Mouse (Mus musculus): ENCODE results near the gene Pcolce. TPM values are rescaled to one million over a fixed set of nuclear protein-coding genes. Genes with fewer than 3 reads are reported as not detected.
"Not testable (repeated sequence)": the region's sequence is repeated elsewhere in the genome, so short reads cannot be mapped to it uniquely, and the experiment has no call there.

The Pcolce gene
- polyA plus RNA-seq, 1 experiment = not detected

DNA sequence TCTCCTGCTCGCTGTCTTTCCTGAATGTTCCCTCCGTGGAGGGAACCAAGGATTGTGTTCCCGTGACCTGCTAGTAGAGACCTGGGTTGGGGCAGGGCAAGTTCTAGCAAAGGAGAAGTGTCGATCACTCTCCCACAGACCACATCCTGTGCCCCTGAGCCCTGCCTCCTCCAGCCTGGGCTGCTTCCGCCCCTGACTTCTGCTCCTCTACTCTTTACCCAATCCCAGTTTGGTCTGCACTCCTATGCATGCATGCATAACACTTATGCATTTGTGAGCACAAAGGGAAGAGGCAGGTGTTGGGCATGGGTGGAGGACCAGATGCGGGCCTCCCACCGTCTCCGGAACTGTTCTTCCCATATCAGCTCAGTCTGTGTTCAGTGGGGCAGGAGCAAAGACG is 17.6 kb upstream of the Pcolce start:
- peak overlapping the region; percentile 1; the same call in 1 of the 2 replicates for H3K4me3 ChIP-seq (ENCODE audit: insufficient read depth, low read depth, low read length)
- WGBS = 66% methylated on average over 9 of the region's 9 CpGs

DNA sequence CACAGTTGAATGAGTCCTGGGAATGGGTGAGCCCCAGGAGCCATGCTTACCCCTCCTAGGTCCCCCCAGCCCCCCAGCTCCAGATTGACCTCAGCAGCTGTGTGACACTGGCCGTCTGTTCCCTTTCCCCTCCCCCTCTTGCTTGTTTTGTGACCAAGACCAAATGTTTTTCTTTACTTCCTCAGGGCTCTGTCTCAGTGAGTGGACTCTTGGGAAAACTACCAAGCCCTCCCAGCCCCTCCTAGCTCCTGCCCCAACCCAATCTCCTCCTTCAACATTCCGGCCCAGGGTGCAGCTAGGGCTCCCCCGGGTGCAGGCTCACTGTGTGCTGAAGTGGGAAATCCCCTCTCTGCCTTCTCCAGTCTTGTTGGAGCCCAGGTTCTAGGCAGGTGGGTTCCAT is 17.0 kb upstream of the Pcolce start:
- H3K27ac ChIP-seq (ENCODE audit: insufficient read depth, low read depth, low read length) = peak overlapping the region; percentile 38; the same call in 1 of the 2 replicates
- H3K4me1 ChIP-seq (ENCODE audit: control insufficient read depth, insufficient read depth, low read length) = peaks cover 22% of the 10 kb centered on the region
- peak overlapping the region; percentile 1; the same call in 1 of the 2 replicates for H3K4me3 ChIP-seq (ENCODE audit: insufficient read depth, low read depth, low read length)
- 58% methylated on average over 3 of the region's 3 CpGs for WGBS
- TF ChIP-seq POLR2A (IDR thresholded peaks at IDR 0.05; ENCODE audit: insufficient read depth, low read depth, low read length) = no peak
- no peak for TF ChIP-seq CTCF (IDR thresholded peaks at IDR 0.05; ENCODE audit: insufficient read depth, low read depth, low read length)

More for the DNA sequence above, 17.6 kb upstream of the Pcolce start:
- Histone ChIP-seq H3K27ac (ENCODE audit: insufficient read depth, low read depth, low read length) (peak overlapping the region; percentile 38; the same call in 1 of the 2 replicates), H3K4me1 (ENCODE audit: control insufficient read depth, insufficient read depth, low read length) (peaks cover 22% of the 10 kb centered on the region)
- TF ChIP-seq CTCF (IDR thresholded peaks at IDR 0.05; ENCODE audit: insufficient read depth, low read depth, low read length) (no peak), POLR2A (IDR thresholded peaks at IDR 0.05; ENCODE audit: insufficient read depth, low read depth, low read length) (no peak)

DNA sequence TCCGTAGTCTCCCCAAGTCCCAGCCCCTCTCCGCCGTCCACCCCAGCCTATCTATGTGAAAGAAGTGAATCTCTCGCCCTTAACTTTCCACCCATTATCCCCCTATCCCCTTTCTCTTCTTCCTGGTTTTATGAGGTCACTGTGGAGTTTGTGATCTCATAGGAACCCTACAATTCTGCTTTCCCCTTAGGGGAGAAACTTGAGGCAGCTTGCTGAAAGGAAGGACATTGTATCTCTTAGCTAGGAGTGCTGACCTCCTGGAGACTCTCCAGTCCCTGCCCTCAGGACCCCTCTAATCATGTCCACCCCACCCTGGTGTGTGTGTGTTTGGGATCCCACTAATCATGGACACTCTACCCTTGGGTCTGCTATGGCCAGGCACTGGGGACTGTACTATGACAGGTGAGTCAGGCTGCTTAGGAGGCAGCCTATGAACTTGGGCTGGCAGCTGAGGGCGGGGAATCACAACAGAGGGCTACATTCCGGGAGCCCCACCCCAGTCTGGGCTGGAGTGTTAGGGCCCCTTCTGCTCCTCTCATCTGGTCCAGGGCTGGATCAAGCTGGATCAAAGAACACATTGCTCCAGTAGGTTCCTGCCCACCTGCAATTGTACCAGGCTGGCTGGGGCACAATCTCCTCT is 16.4 kb upstream of the Pcolce start:
- no peak for TF ChIP-seq CTCF (IDR thresholded peaks at IDR 0.05; ENCODE audit: insufficient read depth, low read depth, low read length)
- no peak for TF ChIP-seq POLR2A (IDR thresholded peaks at IDR 0.05; ENCODE audit: insufficient read depth, low read depth, low read length)
- H3K4me3 ChIP-seq (ENCODE audit: insufficient read depth, low read depth, low read length) = peak overlapping the region; percentile 66
- 21% methylated on average over 6 of the region's 6 CpGs for WGBS
- H3K4me1 ChIP-seq (ENCODE audit: control insufficient read depth, insufficient read depth, low read length) = peaks cover 22% of the 10 kb centered on the region
- no peak overlapping the region for H3K27ac ChIP-seq (ENCODE audit: insufficient read depth, low read depth, low read length)

DNA sequence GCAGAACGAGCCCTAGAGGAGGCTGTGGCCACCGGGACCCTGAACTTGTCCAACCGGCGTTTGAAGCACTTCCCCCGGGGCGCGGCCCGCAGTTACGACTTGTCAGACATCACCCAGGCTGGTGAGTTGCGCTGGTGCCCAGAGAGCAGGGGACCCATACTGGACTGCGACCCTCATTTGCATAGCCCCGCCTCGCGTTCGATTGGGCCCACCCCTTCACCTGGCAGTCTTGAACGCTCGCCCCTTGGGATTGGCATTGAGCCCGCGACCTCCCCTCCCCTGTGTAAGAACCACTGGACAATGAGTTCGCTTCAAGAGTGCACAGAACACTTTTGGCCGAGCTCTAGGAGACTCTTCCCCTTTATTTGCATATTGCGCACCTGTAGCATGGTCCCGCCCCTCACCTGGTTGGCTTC is 15.7 kb upstream of the Pcolce start:
- peak overlapping the region; percentile 66 for H3K4me3 ChIP-seq (ENCODE audit: insufficient read depth, low read depth, low read length)
- peaks cover 22% of the 10 kb centered on the region for H3K4me1 ChIP-seq (ENCODE audit: control insufficient read depth, insufficient read depth, low read length)
- no peak for TF ChIP-seq POLR2A (IDR thresholded peaks at IDR 0.05; ENCODE audit: insufficient read depth, low read depth, low read length)
- TF ChIP-seq CTCF (IDR thresholded peaks at IDR 0.05; ENCODE audit: insufficient read depth, low read depth, low read length) = no peak
- WGBS = under 1% methylated on average over 23 of the region's 23 CpGs
- peak overlapping the region; percentile 27; the same call in 1 of the 2 replicates for H3K27ac ChIP-seq (ENCODE audit: insufficient read depth, low read depth, low read length)

DNA sequence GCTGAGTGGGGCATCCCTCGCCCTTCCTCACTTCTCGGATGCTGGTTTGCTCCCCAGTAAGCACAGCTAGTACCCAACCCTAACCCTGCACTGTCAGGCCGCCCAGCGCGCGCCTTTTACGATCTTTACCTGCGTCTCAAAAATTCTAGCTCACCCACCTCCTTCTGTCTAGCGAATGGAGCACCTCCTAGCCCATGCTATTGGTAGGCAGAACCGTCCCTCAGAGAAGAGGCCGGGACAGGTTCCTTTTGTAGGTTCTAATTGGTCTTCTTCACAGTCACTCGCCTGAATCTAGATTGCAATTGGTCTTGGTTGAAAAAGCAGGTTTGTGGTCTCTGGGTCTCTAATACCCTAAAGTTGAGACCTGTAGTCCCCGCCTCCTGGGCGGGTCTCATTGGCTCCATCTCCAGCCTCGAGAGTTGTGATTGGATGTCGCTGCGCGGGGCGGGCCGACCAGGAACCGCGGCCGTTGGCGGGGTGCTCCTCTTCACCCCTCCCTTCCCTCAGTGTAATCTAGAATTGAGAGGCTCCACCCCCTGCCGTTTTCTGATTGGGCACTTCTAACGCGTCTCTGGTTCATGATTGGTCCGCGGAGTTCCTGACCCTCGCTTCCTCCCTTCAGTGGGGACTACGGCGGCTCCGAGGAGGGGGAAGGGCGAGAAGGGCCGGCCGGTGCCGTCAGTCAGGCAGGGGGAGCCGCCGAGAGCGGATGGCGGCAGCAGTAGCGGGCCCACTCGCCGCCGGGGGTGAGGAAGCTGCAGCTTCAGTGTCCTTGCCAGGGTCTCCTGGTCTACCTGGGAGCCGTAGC is 15.1 kb upstream of the Pcolce start, which contains the start of the genes Fbxo24, Lrch4 and Gm20605:
Fbxo24 (minus strand) TSS at position 505 of the 808 bp plus-strand sequence.
Lrch4 (plus strand) TSS at position 624 of the 808 bp plus-strand sequence.
Gm20605 (plus strand) TSS at position 678 of the 808 bp plus-strand sequence.
- under 1% methylated on average over 46 of the region's 46 CpGs for WGBS
- Histone ChIP-seq H3K4me1 (ENCODE audit: control insufficient read depth, insufficient read depth, low read length) (peaks cover 22% of the 10 kb centered on the region), H3K27ac (ENCODE audit: insufficient read depth, low read depth, low read length) (peak within 1 kb of the TSS; percentile 69), H3K4me3 (ENCODE audit: insufficient read depth, low read depth, low read length) (peak within 1 kb of the TSS; percentile 66)
- peak; percentile 84 for TF ChIP-seq POLR2A (IDR thresholded peaks at IDR 0.05; ENCODE audit: insufficient read depth, low read depth, low read length)
- TF ChIP-seq CTCF (IDR thresholded peaks at IDR 0.05; ENCODE audit: insufficient read depth, low read depth, low read length) = no peak

DNA sequence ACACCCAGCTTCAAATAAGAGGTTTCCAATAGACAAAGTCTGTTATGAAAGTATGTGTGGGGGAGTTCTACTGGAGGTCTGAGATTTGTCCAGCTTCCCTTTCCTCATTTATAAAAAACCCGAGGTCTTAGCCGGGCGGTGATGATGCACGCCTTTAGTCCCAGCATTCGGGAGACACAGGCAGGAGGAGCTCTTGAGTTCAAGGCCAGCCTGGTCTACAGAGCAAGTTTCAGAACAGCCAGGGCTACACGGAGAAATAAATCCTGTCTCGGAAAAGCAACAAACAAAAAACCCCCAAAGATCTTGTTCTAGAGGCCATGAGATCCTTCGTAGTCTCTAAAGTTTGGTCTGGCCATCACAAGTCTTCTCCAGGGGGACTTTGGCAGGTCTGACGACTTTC is 14.4 kb upstream of the Pcolce start:
- 2% methylated on average over 9 of the region's 9 CpGs for WGBS
- peak overlapping the region; percentile 54 for H3K4me3 ChIP-seq (ENCODE audit: insufficient read depth, low read depth, low read length)
- TF ChIP-seq CTCF (IDR thresholded peaks at IDR 0.05; ENCODE audit: insufficient read depth, low read depth, low read length) (no peak), POLR2A (IDR thresholded peaks at IDR 0.05; ENCODE audit: insufficient read depth, low read depth, low read length) (no peak)
- peak overlapping the region; percentile 69 for H3K27ac ChIP-seq (ENCODE audit: insufficient read depth, low read depth, low read length)
- peaks cover 22% of the 10 kb centered on the region for H3K4me1 ChIP-seq (ENCODE audit: control insufficient read depth, insufficient read depth, low read length)

DNA sequence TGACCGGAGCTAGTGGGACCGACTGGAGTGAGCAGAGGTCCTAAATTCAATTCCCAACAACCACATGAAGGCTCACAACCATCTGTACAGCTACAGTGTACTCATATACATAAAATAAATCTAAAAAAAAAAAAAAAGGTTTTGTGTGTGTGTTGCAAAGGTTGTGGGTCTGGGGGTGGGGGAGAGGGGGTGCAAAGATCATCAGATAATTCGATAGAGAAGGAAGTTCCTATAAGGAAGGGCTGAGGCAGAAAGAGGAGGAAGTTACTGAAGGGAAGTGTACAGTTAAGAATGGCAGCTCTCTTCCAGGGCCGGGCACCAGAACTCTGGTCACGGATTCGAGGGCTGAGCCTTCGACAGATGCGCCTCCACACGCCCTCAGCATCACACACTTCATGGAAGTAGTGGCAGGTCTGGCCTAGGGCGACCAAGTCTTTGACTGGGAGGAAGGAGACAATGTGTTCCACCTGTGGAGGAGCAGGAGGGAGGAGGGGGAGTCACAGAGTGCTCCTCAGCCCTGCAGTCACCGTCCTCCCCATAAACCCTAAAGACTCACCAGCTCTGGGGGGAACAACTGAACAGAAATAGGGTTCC is 10.4 kb upstream of the Pcolce start:
- TF ChIP-seq CTCF (IDR thresholded peaks at IDR 0.05; ENCODE audit: insufficient read depth, low read depth, low read length) (no peak), POLR2A (IDR thresholded peaks at IDR 0.05; ENCODE audit: insufficient read depth, low read depth, low read length) (no peak)
- Histone ChIP-seq H3K4me1 (ENCODE audit: control insufficient read depth, insufficient read depth, low read length) (peaks cover 7% of the 10 kb centered on the region; the same call in 1 of the 2 replicates), H3K4me3 (ENCODE audit: insufficient read depth, low read depth, low read length) (no peak overlapping the region), H3K27ac (ENCODE audit: insufficient read depth, low read depth, low read length) (no peak overlapping the region)
- WGBS = 86% methylated on average over 11 of the region's 11 CpGs

DNA sequence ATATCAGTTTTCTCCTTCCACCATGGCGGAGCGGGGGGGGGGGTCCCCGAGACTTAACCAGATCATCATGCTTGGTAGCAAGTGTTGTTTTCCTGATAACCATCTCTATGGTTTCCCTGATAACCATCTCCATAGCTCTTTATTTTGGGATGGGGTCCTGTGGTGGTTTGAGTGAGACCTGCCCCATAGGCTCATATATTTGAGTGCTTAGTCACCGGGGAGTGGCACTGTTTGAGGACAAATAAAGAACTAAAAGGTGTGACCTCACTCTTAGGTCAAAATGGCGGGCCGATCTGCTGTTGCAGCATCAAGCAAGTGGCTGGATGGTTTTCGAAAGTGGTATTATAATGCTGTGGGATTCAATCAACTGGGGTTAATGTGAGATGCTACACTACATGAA is 1.8 kb upstream of the Pcolce start:
- 92% methylated on average over 7 of the region's 7 CpGs for WGBS
- TF ChIP-seq POLR2A (IDR thresholded peaks at IDR 0.05; ENCODE audit: insufficient read depth, low read depth, low read length) (no peak), CTCF (IDR thresholded peaks at IDR 0.05; ENCODE audit: insufficient read depth, low read depth, low read length) (no peak)
- H3K4me3 ChIP-seq (ENCODE audit: insufficient read depth, low read depth, low read length) = no peak overlapping the region
- H3K27ac ChIP-seq (ENCODE audit: insufficient read depth, low read depth, low read length) = no peak overlapping the region
- peaks cover 2% of the 10 kb centered on the region; the same call in 1 of the 2 replicates for H3K4me1 ChIP-seq (ENCODE audit: control insufficient read depth, insufficient read depth, low read length)

DNA sequence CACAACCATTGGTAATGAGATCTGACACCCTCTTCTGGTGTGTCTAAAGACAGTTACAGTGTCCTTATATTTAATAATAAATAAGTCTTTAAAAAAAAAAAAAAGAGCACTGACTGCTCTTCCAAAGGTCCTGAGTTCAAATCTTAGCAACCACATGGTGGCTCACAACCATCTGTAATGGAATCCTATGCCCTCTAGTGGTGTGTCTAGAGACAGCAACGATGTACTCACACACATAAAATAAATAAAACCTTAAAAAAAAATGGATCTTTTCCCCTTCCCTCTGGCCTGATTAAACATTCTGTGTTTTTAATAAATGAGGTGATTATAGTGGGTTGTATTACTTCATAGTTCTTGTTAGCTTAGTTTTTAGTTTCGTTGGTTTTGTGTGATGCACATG is 1.3 kb upstream of the Pcolce start:
- WGBS = 98% methylated on average over 2 of the region's 2 CpGs

More for the DNA sequence above, 1.3 kb upstream of the Pcolce start:
- H3K27ac ChIP-seq (ENCODE audit: insufficient read depth, low read depth, low read length); H3K4me1 ChIP-seq (ENCODE audit: control insufficient read depth, insufficient read depth, low read length); H3K4me3 ChIP-seq (ENCODE audit: insufficient read depth, low read depth, low read length): not testable (repeated sequence)
